Mouse (Mus musculus) adrenal gland (tissue): ENCODE data around the gene Olfr101.

ENCODE experiments used
- intact Hi-C: fragments of 180-260 bp; cut with DNase I; formaldehyde crosslinking; loops from one replicate; pipeline ENCODE4 v1.15.1; 2025
- long read RNA-seq, 2 experiments: library from polyadenylated mRNA; unstranded; transcript quantifications; one replicate each; pipeline ENCODE4 v2.0.0; 2020; ENCODE audit warnings: borderline replicate concordance in 1 of 2; ENCODE audit not compliant: insufficient replicate concordance in 1 of 2

The Olfr101 gene
- long read RNA-seq, experiment 1 = 0 reads
- long read RNA-seq, experiment 2 = 0 reads

- intact Hi-C loops = no loop called here
Measured at GRCm38 (mm10) chr17:37304213-37304612, at the start of gene Olfr101. Gene Olfr101 (minus strand): TSS chr17:37304313.

DNA sequence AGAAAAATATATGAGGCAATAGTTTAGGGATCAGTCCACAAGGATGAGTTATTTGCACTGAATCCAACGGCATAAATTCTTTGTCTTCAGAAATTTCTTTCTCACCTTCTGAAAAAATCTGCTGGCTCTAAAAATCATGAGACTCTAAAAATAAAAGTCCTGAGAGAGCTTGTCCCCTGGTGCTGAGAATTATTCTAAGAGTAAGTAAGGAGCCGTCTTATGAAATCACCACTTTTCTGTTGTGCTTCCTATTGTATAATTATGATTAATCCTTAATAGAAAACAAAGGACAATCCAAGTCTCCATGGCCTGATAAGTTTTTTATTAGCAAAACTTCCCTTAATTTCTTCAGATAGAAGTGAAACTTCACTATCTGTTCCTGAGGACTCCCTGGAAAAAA is 35.5 kb upstream of the Olfr101 start, which contains the start of gene Olfr103:
Gene Olfr103 (minus strand): TSS at position 101 of the 400 bp plus-strand sequence.
- intact Hi-C loops = no loop called here

GRCm38 (mm10) chr17:37316954-37317353 is 12.8 kb upstream of the Olfr101 start, which contains the start of gene Olfr102:
Gene Olfr102 (minus strand): TSS chr17:37317054.
- intact Hi-C loops = no loop called here

- intact Hi-C loops = no loop called here
Measured at GRCm38 (mm10) chr17:37310146-37310699, 6.1 kb upstream of the Olfr101 start.

GRCm38 (mm10) chr17:37308483-37308882 is 4.4 kb upstream of the Olfr101 start:
- intact Hi-C loops = no loop called here

GRCm38 (mm10) chr17:37283360-37283759 is 20.8 kb downstream of the Olfr101 start, which contains the start of gene Olfr99:
Gene Olfr99 (minus strand): TSS chr17:37283460.
- intact Hi-C loops = no loop called here

- intact Hi-C loops = no loop called here
Measured at GRCm38 (mm10) chr17:37280331-37280730, 23.8 kb downstream of the Olfr101 start.

GRCm38 (mm10) chr17:37276573-37276972 is 27.5 kb downstream of the Olfr101 start:
- intact Hi-C loops = no loop called here

DNA sequence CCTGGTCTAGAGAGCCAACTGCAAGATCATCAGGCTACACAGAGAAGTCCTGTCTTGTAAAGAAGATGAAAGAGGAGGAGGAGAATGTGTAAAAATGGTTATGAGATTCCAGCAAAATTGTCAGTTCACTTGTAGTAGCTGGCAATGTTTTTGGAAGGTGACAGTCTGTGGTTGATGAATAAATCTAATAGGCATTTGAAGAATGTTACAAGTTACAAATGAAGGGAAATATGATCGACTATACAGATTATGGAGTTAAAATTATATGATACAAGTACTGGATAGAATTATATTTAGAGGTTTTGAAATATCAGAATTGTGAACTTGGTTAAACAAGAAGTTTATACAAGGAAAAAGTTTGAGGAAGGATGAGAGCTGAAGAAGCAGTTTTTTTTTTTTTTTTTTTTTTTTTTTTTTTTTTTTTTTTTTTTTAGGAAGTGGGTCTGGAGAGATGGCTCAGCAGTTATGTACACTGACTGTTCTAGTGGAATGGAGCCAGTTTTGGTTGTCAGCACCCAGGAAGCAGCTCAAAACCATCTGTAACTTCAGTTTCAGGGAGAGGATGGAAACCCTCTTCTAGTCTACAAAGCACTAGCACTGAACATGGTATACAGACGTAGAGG is 28.4 kb downstream of the Olfr101 start:
- intact Hi-C loops = no loop called here

GRCm38 (mm10) chr17:37270702-37271092 is 33.4 kb downstream of the Olfr101 start:
- intact Hi-C loops = no loop called here

DNA sequence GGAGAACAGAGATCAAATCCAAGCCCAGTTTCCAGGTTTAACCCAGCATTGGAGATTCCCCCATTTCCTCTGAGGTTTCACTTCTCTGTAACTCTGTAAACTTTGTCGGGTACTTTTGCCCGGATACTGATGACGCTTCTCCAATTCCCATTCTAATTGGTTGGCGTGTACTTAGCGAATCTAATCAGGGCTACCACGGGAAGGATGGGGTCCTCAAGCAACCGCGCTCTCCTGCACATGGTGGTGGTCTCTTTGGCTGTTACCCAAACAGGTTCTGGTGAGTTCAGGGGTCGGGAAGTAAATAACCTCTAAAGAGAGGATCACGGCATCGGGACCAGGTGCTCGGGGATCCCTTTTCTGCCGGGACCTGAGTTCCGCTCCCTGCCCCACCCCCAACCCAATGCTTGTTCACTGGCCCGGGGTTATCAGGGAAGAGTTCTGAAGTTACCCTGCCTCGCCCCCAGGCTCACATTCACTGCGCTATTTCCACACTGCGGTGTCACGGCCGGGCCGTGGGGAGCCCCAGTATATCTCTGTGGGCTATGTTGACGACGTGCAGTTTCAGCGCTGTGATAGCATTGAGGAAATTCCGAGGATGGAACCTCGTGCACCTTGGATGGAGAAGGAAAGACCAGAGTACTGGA is 33.9 kb downstream of the Olfr101 start, which contains the start of gene H2-M3:
Gene H2-M3 (plus strand): TSS at position 163 of the 644 bp plus-strand sequence.
- intact Hi-C loops = no loop called here

- intact Hi-C loops = no loop called here
Measured at GRCm38 (mm10) chr17:37263626-37264025, 40.5 kb downstream of the Olfr101 start, which contains the start of gene Olfr98. Gene Olfr98 (minus strand): TSS chr17:37263749.

DNA sequence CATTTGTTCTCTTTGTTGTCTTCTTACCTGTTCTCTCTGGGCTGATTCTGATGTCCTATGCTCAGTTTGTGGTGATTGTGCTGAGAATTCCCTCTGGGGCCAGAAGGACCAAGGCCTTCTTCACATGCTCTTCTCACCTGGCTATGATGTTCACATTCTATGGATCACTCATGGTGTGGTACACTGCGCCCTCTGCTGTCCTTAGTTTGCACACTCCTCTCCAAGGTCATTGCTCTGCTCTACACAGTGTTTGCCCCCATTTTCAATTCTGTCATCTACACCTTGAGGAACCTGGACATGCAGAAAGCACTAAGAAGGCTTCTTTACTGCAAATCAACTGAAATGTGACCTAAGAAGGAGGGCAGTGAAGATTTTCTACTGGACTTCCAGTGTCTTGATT is 53.6 kb downstream of the Olfr101 start:
- intact Hi-C loops = no loop called here

DNA sequence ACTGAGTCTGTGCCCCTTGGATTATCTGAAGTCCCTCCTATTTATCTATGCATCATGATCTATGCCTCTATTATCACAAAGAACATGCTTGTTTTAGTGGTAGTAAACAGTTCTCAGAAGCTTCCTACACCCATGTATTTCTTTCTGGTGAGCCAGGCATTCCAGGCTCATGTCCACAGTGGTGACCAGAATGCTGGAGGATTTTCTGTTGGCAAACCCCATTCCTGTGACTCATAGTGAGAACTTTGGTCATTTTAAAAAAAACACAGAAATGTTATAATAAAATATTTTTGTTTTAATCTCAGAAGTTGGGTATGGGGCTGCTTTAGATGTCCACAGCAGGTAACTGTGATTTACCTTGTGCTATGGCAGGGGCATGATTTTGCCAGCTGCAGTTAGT is 54.7 kb downstream of the Olfr101 start:
- intact Hi-C loops = no loop called here
